Mouse (Mus musculus) heart, postnatal 0 days (tissue): ENCODE data around the gene Mmp15. TPM values are rescaled to one million over a fixed set of nuclear protein-coding genes. Genes with fewer than 3 reads are reported as not detected.

Experiments used
- ATAC-seq: fragments of 200-750 bp; cut with Nextera tagmentation; 2 replicates; pipeline ENCODE4 v1.8.0; 2017; ENCODE audit warnings: low read depth, moderate number of reproducible peaks, moderate library complexity; ENCODE audit not compliant: insufficient read depth
- DNase-seq: peaks from one replicate; pipeline ENCODE4 v3.0.0-alpha.2; 2016; ENCODE audit warnings: low spot score
- H3K27ac ChIP-seq: fragments of 300-500 bp; sonication (generic); 2 replicates; pipeline ENCODE4 v1.5.1; 2014; ENCODE audit warnings: low read depth, mild to moderate bottlenecking
- H3K27me3 ChIP-seq: fragments of 300-500 bp; sonication (generic); 2 replicates; pipeline ENCODE4 v1.6.1; 2014; ENCODE audit warnings: low read length, mixed read lengths; ENCODE audit not compliant: control insufficient read depth, insufficient read depth
- H3K36me3 ChIP-seq: fragments of 300-500 bp; sonication (generic); replicated peaks from 2 replicates; pipeline ENCODE4 v1.6.1; 2014; ENCODE audit warnings: low read length, mixed read lengths; ENCODE audit not compliant: control insufficient read depth, insufficient read depth
- H3K4me1 ChIP-seq: fragments of 300-500 bp; sonication (generic); 2 replicates; pipeline ENCODE4 v1.6.1; 2014; ENCODE audit warnings: antibody characterized with exemption; ENCODE audit not compliant: control insufficient read depth, insufficient read depth
- H3K4me2 ChIP-seq: fragments of 300-500 bp; sonication (generic); 2 replicates; pipeline ENCODE4 v1.6.1; 2014; ENCODE audit warnings: low read depth, mild to moderate bottlenecking, low read length, moderate library complexity
- H3K4me3 ChIP-seq: fragments of 300-500 bp; sonication (generic); 2 replicates; pipeline ENCODE4 v1.5.1; 2014; ENCODE audit warnings: low read depth, low read length
- H3K9ac ChIP-seq: fragments of 300-500 bp; sonication (generic); replicated peaks from 2 replicates; pipeline ENCODE4 v1.6.1; 2014; ENCODE audit warnings: low read depth, low read length, mixed read lengths
- H3K9me3 ChIP-seq: fragments of 300-500 bp; sonication (generic); replicated peaks from 2 replicates; pipeline ENCODE4 v1.6.1; 2016; ENCODE audit warnings: low read length; ENCODE audit not compliant: control insufficient read depth
- CTCF ChIP-seq: IDR thresholded peaks from 2 replicates; pipeline ENCODE4 v1.5.1; 2016; ENCODE audit warnings: antibody characterized with exemption, control low read depth, low read depth
- EP300 ChIP-seq: IDR thresholded peaks from 2 replicates; pipeline ENCODE4 v1.6.1; 2016; ENCODE audit warnings: antibody characterized with exemption, low read depth
- WGBS: fragments of 180-500 bp; shearing (Covaris S2); extraction: QIAGEN DNeasy Blood & Tissue Kit; methylation state at CpG from one replicate; pipeline ENCODE4 v1.1.7; 2014; 5-methylcytosine and 5-hydroxymethylcytosine counted together
- polyA plus RNA-seq: library from polyadenylated mRNA; unstranded; fragments of >200 nt; fragmentation: Nextera tagmentation; extraction: Ambion mirVana; gene quantifications from 2 replicates; pipeline ENCODE4 v1.2.1, GENCODE M21; 2015
- total RNA-seq: library from RNA; depleted of rRNA; stranded (reverse); fragments of >200 nt; gene quantifications from 2 replicates; pipeline ENCODE4 v1.2.3, GENCODE M21; 2014; ENCODE audit warnings: low replicate concordance

The Mmp15 gene
- total and polyA plus RNA-seq, 2 experiments from 2014 or later, result 32.9 to 132 TPM

- TF ChIP-seq EP300 (0 out of 2 replicates have a peak, but pooled peaks have one; percentile 65), CTCF (peak; percentile 61)
- peak within 1 kb of the TSS; percentile 86 for H3K9ac ChIP-seq
- H3K27ac ChIP-seq, result peak within 1 kb of the TSS; percentile 95
- H3K36me3 ChIP-seq, result peaks cover 47% of the 10 kb centered on the region
- peaks cover 9% of the 10 kb centered on the region; the same call in 1 of the 2 replicates for H3K4me1 ChIP-seq
- H3K27me3 ChIP-seq, result no peaks in the 10 kb centered on the region
- peak within 1 kb of the TSS; percentile 89 for H3K4me3 ChIP-seq
- under 1% methylated on average over 67 of the region's 80 CpGs for WGBS
- ATAC-seq (peak; percentile 94), DNase-seq (peak; percentile 89)
- peak within 1 kb of the TSS; percentile 84 for H3K4me2 ChIP-seq
- no peaks in the 10 kb centered on the region for H3K9me3 ChIP-seq
These were observed 20.2 kb upstream of the Mmp15 start, which contains the start of the genes Zfp319 and Usb1 for GRCm38 (mm10) chr8:95331720-95332436. Gene Zfp319 (minus strand): TSS chr8:95331950. Gene Usb1 (plus strand): TSS chr8:95332284.

GRCm38 (mm10) chr8:95332437-95333199 is 19.4 kb upstream of the Mmp15 start:
- Histone ChIP-seq H3K27ac (peak overlapping the region; percentile 95), H3K9ac (peak overlapping the region; percentile 86; the same call in 1 of the 2 replicates), H3K27me3 (no peaks in the 10 kb centered on the region), H3K9me3 (no peaks in the 10 kb centered on the region), H3K4me3 (peak overlapping the region; percentile 89), H3K36me3 (peaks cover 40% of the 10 kb centered on the region), H3K4me1 (peaks cover 9% of the 10 kb centered on the region; the same call in 1 of the 2 replicates), H3K4me2 (peak overlapping the region; percentile 84)
- TF ChIP-seq CTCF (no peak), EP300 (no peak)
- WGBS, result 22% methylated on average over 21 of the region's 21 CpGs
- no peak for ATAC-seq
- no peak for DNase-seq

GRCm38 (mm10) chr8:95335706-95336105 is 16.4 kb upstream of the Mmp15 start:
- Histone ChIP-seq H3K9ac (no peak overlapping the region), H3K27ac (no peak overlapping the region), H3K4me3 (no peak overlapping the region), H3K4me1 (no peaks in the 10 kb centered on the region), H3K9me3 (no peaks in the 10 kb centered on the region), H3K27me3 (no peaks in the 10 kb centered on the region), H3K4me2 (no peak overlapping the region), H3K36me3 (peaks cover 45% of the 10 kb centered on the region)
- WGBS, result 82% methylated on average over 1 of the region's 1 CpGs
- ATAC-seq (no peak), DNase-seq (no peak)
- TF ChIP-seq CTCF, result no peak
- no peak for TF ChIP-seq EP300

GRCm38 (mm10) chr8:95336363-95336762 is 15.7 kb upstream of the Mmp15 start:
- H3K4me2 ChIP-seq, result no peak overlapping the region
- TF ChIP-seq EP300, result no peak
- no peak for TF ChIP-seq CTCF
- no peak overlapping the region for H3K4me3 ChIP-seq
- no peak for ATAC-seq
- no peak overlapping the region for H3K27ac ChIP-seq
- H3K9me3 ChIP-seq, result no peaks in the 10 kb centered on the region
- H3K36me3 ChIP-seq, result peaks cover 51% of the 10 kb centered on the region
- H3K4me1 ChIP-seq, result 0 out of 2 replicates have a peak, but pooled peaks cover 3% of the 10 kb centered on the region
- H3K9ac ChIP-seq, result no peak overlapping the region
- DNase-seq, result no peak
- no peaks in the 10 kb centered on the region for H3K27me3 ChIP-seq

- Histone ChIP-seq H3K4me3 (no peak overlapping the region), H3K36me3 (peaks cover 60% of the 10 kb centered on the region), H3K27ac (peak overlapping the region; percentile 85), H3K27me3 (no peaks in the 10 kb centered on the region), H3K4me1 (peaks cover 12% of the 10 kb centered on the region; the same call in 1 of the 2 replicates), H3K4me2 (no peak overlapping the region), H3K9ac (no peak overlapping the region), H3K9me3 (no peaks in the 10 kb centered on the region)
- TF ChIP-seq EP300 (no peak), CTCF (no peak)
- DNase-seq (peak; percentile 61), ATAC-seq (peak; percentile 82)
- WGBS, result 40% methylated on average over 5 of the region's 5 CpGs
These were observed 10.3 kb upstream of the Mmp15 start for GRCm38 (mm10) chr8:95341721-95342120.
